Mouse (Mus musculus): ENCODE data around the gene H2-D1. TPM values are rescaled to one million over a fixed set of nuclear protein-coding genes. Genes with fewer than 3 reads are reported as not detected.

Gene H2-D1
- polyA plus RNA-seq (2015; fragmentation: Nextera tagmentation; extraction: Ambion mirVana) = 251 and 342 TPM in 2 replicates

DNA sequence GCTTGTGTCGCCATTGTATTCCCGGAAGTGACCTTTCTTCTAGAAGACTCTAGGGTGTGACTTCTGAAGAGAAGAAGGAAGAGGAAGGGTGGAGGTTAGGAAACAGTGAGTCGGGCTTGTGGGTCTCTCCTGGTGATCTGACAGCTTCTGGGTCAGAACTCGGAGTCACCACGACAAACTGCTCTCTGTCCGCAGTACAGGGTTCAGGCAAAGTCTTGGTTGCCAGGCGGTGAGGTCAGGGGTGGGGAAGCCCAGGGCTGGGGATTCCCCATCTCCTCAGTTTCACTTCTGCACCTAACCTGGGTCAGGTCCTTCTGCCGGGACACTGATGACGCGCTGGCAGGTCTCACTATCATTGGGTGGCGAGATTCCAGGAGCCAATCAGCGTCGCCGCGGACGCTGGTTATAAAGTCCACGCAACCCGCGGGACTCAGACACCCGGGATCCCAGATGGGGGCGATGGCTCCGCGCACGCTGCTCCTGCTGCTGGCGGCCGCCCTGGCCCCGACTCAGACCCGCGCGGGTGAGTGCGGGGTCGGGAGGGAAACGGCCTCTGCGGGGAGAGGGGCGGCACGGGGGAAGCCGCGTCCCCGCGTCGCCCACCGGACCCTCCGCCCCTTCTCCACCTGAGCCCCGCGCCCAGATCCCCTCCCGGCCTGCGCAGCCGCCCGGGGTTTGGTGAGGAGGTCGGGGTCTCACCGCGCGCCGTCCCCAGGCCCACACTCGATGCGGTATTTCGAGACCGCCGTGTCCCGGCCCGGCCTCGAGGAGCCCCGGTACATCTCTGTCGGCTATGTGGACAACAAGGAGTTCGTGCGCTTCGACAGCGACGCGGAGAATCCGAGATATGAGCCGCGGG, at the start of gene H2-D1:
TSS of gene H2-D1 (plus strand) at position 67 of the 859 bp plus-strand sequence.

DNA sequence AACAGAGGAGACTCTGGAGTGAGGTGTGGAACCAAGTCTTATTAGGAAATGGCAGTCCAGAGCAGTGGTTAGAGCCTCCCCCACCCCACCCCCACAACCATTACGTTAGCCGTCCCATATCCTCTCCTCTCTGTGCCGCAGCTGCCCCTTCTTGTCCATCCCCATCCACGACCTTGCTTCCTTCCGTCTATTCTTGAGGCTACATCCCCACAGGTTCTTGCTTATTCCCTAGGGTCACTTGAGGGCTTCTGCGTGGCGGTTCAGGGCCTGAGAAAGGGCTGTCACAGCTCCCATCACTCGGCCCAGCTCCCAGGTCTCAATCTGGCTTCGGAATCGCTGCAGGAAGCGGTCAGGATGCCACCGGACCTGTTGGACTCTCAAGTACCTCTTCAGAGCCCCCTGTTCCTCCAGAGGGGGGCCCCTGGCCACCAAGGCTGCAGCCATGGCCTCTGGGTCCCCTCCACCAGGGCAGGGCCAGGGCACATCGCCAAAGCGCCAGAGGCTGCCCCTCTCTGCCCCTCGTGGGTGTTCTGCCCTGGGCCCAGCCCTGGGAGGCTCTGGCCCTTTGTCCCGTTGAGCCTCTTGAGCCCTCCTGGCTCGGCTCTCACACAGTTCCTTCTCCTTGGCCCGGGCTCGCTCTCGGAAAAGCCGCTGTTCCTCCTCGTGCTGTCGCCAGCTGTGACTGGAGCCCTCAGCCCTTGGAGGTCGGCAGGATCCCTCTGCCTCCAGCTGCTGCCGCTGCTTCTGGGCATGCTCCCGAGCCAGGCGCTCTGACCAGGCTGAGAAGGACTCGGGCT, 42.2 kb upstream of the H2-D1 start, which contains the start of gene Gm16181:
TSS of gene Gm16181 (plus strand) at position 679 of the 797 bp plus-strand sequence.

DNA sequence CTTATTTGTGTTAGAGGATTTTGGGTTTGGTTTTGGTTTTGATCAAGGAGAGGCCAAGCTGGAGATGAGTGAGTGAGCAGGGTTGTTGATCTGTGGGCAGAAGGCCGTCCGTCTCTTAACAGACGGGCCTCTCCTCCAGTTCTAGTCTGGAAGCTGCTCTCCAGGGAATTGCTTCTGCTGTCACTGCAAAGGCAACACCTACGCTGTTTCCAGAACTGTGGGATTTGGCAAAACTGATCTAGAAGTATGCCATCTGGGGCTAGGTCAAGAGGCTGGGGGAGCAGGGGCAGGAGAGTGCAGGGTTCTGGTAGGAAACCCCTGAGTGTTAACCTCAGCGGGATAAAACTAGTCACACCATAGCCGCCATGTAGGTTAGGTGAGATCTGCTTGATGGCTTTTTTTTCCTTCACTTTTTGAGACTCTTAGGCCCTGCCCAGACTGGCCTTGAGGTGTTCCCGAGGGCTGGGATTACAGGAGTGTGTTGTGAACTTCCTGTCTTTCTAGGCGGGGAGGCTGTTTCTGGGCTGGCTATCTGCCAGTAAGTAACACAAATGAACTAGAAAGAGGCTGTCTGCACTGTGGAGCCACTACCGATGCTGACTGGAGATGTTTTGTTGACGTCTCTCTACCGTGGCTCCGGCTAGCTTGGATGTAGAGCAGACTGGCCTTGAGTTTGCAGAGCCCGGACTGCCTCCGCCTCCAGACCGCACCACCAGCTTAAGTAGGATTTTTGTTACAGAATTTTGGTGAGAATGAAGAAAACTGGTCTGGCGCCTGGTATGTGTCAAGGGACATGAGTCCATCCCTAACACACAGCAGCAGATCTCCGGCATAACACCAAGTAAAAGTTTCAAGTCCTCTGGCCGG, 29.2 kb upstream of the H2-D1 start, which contains the start of gene Atp6v1g2:
TSS of gene Atp6v1g2 (plus strand) at position 547 of the 867 bp plus-strand sequence.

DNA sequence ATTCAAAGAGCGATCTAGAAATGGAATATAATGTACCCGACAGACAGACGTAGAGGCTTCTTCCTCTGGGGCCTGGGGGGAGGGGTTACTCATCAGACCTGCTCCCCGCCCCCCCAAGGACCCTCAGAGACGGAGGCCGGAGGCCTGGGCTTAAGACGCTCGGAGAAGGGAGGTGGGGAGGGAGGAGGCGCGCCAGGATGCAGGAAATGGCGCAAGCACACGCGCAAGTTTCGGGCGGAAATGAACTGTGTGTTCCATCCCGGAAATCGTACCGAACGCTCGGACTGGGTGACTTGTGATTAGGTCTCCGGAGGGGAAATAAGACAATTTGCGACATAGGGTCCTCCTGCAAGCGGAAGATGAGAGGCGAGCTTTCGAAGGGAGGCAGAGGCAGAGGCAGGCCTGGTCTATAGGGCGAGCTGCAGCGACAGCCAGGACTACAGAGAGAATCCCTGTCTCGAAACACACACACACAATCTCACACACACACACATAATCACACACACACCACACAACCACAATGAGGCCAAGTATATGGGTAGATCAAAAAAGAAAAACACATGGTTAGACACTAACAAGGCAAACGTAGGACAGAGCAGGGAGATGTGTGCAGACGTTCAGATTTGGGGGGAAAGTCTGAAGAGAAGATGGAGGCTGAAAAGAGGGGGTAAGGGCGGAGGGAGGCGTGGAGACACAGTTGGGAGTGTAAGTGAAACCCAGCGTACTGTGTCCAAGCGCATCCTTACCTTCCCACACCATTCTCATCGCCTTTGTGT, 26.7 kb upstream of the H2-D1 start, which contains the start of gene Nfkbil1:
TSS of gene Nfkbil1 (minus strand) at position 179 of the 776 bp plus-strand sequence.

DNA sequence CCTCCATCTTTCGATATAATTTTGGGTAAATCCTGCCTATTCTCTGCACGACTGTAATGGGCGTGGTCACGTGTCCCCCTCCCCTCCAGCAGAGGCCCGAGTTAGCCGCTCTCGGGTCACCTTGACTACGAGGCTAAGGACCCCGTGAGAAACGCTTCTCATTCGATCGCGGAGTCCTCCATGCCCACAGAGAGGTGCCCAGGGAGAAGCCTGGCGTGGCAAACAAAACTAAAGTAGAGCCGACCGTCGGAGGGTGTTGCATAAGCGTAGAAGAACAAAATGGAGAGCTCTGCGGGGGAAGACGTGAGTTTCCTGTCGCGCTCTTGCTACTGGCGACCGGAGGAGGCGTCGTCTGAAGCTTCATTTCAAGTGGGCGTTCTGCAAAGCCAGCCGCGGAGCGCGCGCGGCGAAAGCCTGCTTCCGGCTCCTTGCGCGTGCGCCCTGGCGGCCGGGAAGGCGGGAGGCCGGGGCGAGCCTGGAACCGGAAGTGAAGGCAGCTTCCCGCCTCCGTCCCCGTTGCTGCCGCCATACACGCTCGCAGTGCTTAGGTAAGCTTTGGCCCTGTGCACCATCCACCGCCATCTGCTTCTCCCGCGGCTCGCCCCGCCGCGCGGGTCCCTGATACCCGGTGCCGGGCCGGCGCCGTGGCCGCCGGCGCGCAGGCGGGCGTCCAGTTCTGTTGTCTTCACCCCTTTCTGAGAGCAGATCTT, 21.1 kb upstream of the H2-D1 start, which contains the start of gene Ddx39b:
TSS of gene Ddx39b (plus strand) at position 442 of the 710 bp plus-strand sequence.

Small RNA genes within 50 kb of the gene (microRNA-seq; reads per million reads assigned to microRNA genes)
- gene Mir6975 = 1.9 reads per million
- not detected for gene Mir8094

Other genes starting within 250 kb of the H2-D1 start
- 0.19 and 0.24 TPM in 2 replicates for gene Vwa7, start 246.2 kb upstream of the H2-D1 start, polyA plus RNA-seq (2015; fragmentation: Nextera tagmentation; extraction: Ambion mirVana)
- 1.3 and 1.7 TPM in 2 replicates for gene Sapcd1, start 234.7 kb upstream of the H2-D1 start, polyA plus RNA-seq (2015; fragmentation: Nextera tagmentation; extraction: Ambion mirVana)
- gene Msh5, start 216.0 kb upstream of the H2-D1 start, polyA plus RNA-seq (2015; fragmentation: Nextera tagmentation; extraction: Ambion mirVana) = 0.88 and 1.3 TPM in 2 replicates
- gene Clic1, start 212.8 kb upstream of the H2-D1 start, polyA plus RNA-seq (2015; fragmentation: Nextera tagmentation; extraction: Ambion mirVana) = 240 and 276 TPM in 2 replicates
- 118 and 126 TPM in 2 replicates for gene Ddah2, start 203.7 kb upstream of the H2-D1 start, polyA plus RNA-seq (2015; fragmentation: Nextera tagmentation; extraction: Ambion mirVana)
- 0.45 and 0.58 TPM in 2 replicates for gene Ly6g6c, start 197.3 kb upstream of the H2-D1 start, polyA plus RNA-seq (2015; fragmentation: Nextera tagmentation; extraction: Ambion mirVana)
- gene Mpig6b, start 196.5 kb upstream of the H2-D1 start, polyA plus RNA-seq (2015; fragmentation: Nextera tagmentation; extraction: Ambion mirVana) = 0.42 and 1.7 TPM in 2 replicates
- gene Ly6g6e, start 185.8 kb upstream of the H2-D1 start, polyA plus RNA-seq (2015; fragmentation: Nextera tagmentation; extraction: Ambion mirVana) = 8.2 and 8.3 TPM in 2 replicates
- 1.6 and 2.2 TPM in 2 replicates for gene Ly6g6d, start 184.7 kb upstream of the H2-D1 start, polyA plus RNA-seq (2015; fragmentation: Nextera tagmentation; extraction: Ambion mirVana)
- 0.18 TPM in 1 of 2 replicates, not detected in the other for gene Ly6g6f, start 177.1 kb upstream of the H2-D1 start, polyA plus RNA-seq (2015; fragmentation: Nextera tagmentation; extraction: Ambion mirVana)
- gene Abhd16a, start 173.5 kb upstream of the H2-D1 start, polyA plus RNA-seq (2015; fragmentation: Nextera tagmentation; extraction: Ambion mirVana) = 93.1 and 93.2 TPM in 2 replicates
- gene Ly6g5c, start 154.5 kb upstream of the H2-D1 start, polyA plus RNA-seq (2015; fragmentation: Nextera tagmentation; extraction: Ambion mirVana) = not detected in 2 replicates
- gene Ly6g5b, start 147.3 kb upstream of the H2-D1 start, polyA plus RNA-seq (2015; fragmentation: Nextera tagmentation; extraction: Ambion mirVana) = 0.22 and 0.35 TPM in 2 replicates
- 9.5 and 11.9 TPM in 2 replicates for gene Gpank1, start 141.3 kb upstream of the H2-D1 start, polyA plus RNA-seq (2015; fragmentation: Nextera tagmentation; extraction: Ambion mirVana)
- 189 and 201 TPM in 2 replicates for gene Csnk2b, start 140.7 kb upstream of the H2-D1 start, polyA plus RNA-seq (2015; fragmentation: Nextera tagmentation; extraction: Ambion mirVana)
- gene D17H6S53E, start 136.4 kb upstream of the H2-D1 start, polyA plus RNA-seq (2015; fragmentation: Nextera tagmentation; extraction: Ambion mirVana) = 9.9 and 10.8 TPM in 2 replicates
- gene Apom, start 130.7 kb upstream of the H2-D1 start, polyA plus RNA-seq (2015; fragmentation: Nextera tagmentation; extraction: Ambion mirVana) = 0.95 TPM in 1 of 2 replicates, not detected in the other
- gene Bag6, start 127.6 kb upstream of the H2-D1 start, polyA plus RNA-seq (2015; fragmentation: Nextera tagmentation; extraction: Ambion mirVana) = 28.9 and 35.6 TPM in 2 replicates
- gene Prrc2a, start 97.8 kb upstream of the H2-D1 start, polyA plus RNA-seq (2015; fragmentation: Nextera tagmentation; extraction: Ambion mirVana) = 73.9 and 74.9 TPM in 2 replicates
- gene Aif1, start 86.7 kb upstream of the H2-D1 start, polyA plus RNA-seq (2015; fragmentation: Nextera tagmentation; extraction: Ambion mirVana) = 11.2 and 12.6 TPM in 2 replicates
- 13.5 and 15.8 TPM in 2 replicates for gene Lst1, start 74.3 kb upstream of the H2-D1 start, polyA plus RNA-seq (2015; fragmentation: Nextera tagmentation; extraction: Ambion mirVana)
- 0.53 and 0.96 TPM in 2 replicates for gene Ltb, start 68.3 kb upstream of the H2-D1 start, polyA plus RNA-seq (2015; fragmentation: Nextera tagmentation; extraction: Ambion mirVana)
- gene Tnf, start 60.7 kb upstream of the H2-D1 start, polyA plus RNA-seq (2015; fragmentation: Nextera tagmentation; extraction: Ambion mirVana) = 0.40 and 0.69 TPM in 2 replicates
- gene Lta, start 57.4 kb upstream of the H2-D1 start, polyA plus RNA-seq (2015; fragmentation: Nextera tagmentation; extraction: Ambion mirVana) = 0.12 and 0.30 TPM in 2 replicates
- not detected in 2 replicates for gene Gm16181, start 41.9 kb upstream of the H2-D1 start, polyA plus RNA-seq (2015; fragmentation: Nextera tagmentation; extraction: Ambion mirVana)
- gene Atp6v1g2, start 29.1 kb upstream of the H2-D1 start, polyA plus RNA-seq (2015; fragmentation: Nextera tagmentation; extraction: Ambion mirVana) = 4.5 TPM in 2 replicates
- gene Nfkbil1, start 26.9 kb upstream of the H2-D1 start, polyA plus RNA-seq (2015; fragmentation: Nextera tagmentation; extraction: Ambion mirVana) = 7.0 and 7.5 TPM in 2 replicates
- gene Ddx39b, start 21.0 kb upstream of the H2-D1 start, polyA plus RNA-seq (2015; fragmentation: Nextera tagmentation; extraction: Ambion mirVana) = 170 TPM in 2 replicates
- gene H2-Q1, start 57.7 kb downstream of the H2-D1 start, polyA plus RNA-seq (2015; fragmentation: Nextera tagmentation; extraction: Ambion mirVana) = 0.05 TPM in 1 of 2 replicates, not detected in the other
- gene H2-Q2, start 79.5 kb downstream of the H2-D1 start, polyA plus RNA-seq (2015; fragmentation: Nextera tagmentation; extraction: Ambion mirVana) = 1.9 and 2.7 TPM in 2 replicates
- gene H2-Q4, start 116.9 kb downstream of the H2-D1 start, polyA plus RNA-seq (2015; fragmentation: Nextera tagmentation; extraction: Ambion mirVana) = 3.3 and 3.8 TPM in 2 replicates
- gene H2-Q6, start 162.1 kb downstream of the H2-D1 start, polyA plus RNA-seq (2015; fragmentation: Nextera tagmentation; extraction: Ambion mirVana) = 0.25 and 0.59 TPM in 2 replicates
- gene H2-Q7, start 176.4 kb downstream of the H2-D1 start, polyA plus RNA-seq (2015; fragmentation: Nextera tagmentation; extraction: Ambion mirVana) = 1.6 and 2.2 TPM in 2 replicates
- 1.1 and 1.3 TPM in 2 replicates for gene H2-Q10, start 207.4 kb downstream of the H2-D1 start, polyA plus RNA-seq (2015; fragmentation: Nextera tagmentation; extraction: Ambion mirVana)
- not detected in 2 replicates for gene Pou5f1, start 243.3 kb downstream of the H2-D1 start, polyA plus RNA-seq (2015; fragmentation: Nextera tagmentation; extraction: Ambion mirVana)